Mouse (Mus musculus): Measurements from ENCODE around the gene Gpr132. TPM values are rescaled to one million over a fixed set of nuclear protein-coding genes. Genes with fewer than 3 reads are reported as not detected.
A peak's percentile ranks its signal among the peaks of the same experiment; 100 is the strongest.

Gene Gpr132
- total RNA-seq, 2 experiments from 2014 or later: 0.14 TPM; not detected in 1

GRCm38 (mm10) chr12:112874199-112874598 is 6.2 kb upstream of the Gpr132 start:
- intact Hi-C loops (cut with DNase I): loop anchor here (10.0 kb wide), 1 partner anchor 231 kb away; no protein-coding TSS in a partner anchor
- DNase-seq: no peak
- Histone ChIP-seq H3K27ac (no peak overlapping the region), H3K4me3 (no peak overlapping the region)
- no peak for TF ChIP-seq CTCF (IDR thresholded peaks at IDR 0.05)

GRCm38 (mm10) chr12:112873452-112874190 is 5.6 kb upstream of the Gpr132 start:
- peak; percentile 56 for TF ChIP-seq CTCF (IDR thresholded peaks at IDR 0.05)
- Histone ChIP-seq H3K27ac (no peak overlapping the region), H3K4me3 (no peak overlapping the region)
- intact Hi-C loops (cut with DNase I): loop anchor here (10.0 kb wide), 1 partner anchor 231 kb away; no protein-coding TSS in a partner anchor
- DNase-seq: peak; percentile 65

GRCm38 (mm10) chr12:112872991-112873390 is 5.0 kb upstream of the Gpr132 start:
- H3K27ac ChIP-seq: no peak overlapping the region
- intact Hi-C loops (cut with DNase I): loop anchor here (10.0 kb wide), 1 partner anchor 232 kb away; no protein-coding TSS in a partner anchor
- no peak overlapping the region for H3K4me3 ChIP-seq
- no peak for TF ChIP-seq CTCF (IDR thresholded peaks at IDR 0.05)
- no peak for DNase-seq

- intact Hi-C loops (cut with DNase I): loop anchor here (10.0 kb wide), 1 partner anchor 234 kb away; no protein-coding TSS in a partner anchor
- TF ChIP-seq CTCF (IDR thresholded peaks at IDR 0.05): no peak
Measured at GRCm38 (mm10) chr12:112871272-112871671, 3.2 kb upstream of the Gpr132 start.

GRCm38 (mm10) chr12:112870775-112871174 is 2.7 kb upstream of the Gpr132 start:
- no peak for DNase-seq
- TF ChIP-seq CTCF (IDR thresholded peaks at IDR 0.05): no peak
- H3K27ac ChIP-seq: no peak overlapping the region
- intact Hi-C loops (cut with DNase I): loop anchor here (10.0 kb wide), 1 partner anchor 234 kb away; no protein-coding TSS in a partner anchor
- H3K4me3 ChIP-seq: no peak overlapping the region

More at GRCm38 (mm10) chr12:112871272-112871671, 3.2 kb upstream of the Gpr132 start:
- DNase-seq: no peak
- Histone ChIP-seq H3K4me3 (no peak overlapping the region), H3K27ac (no peak overlapping the region)

GRCm38 (mm10) chr12:112869783-112870204 is 1.8 kb upstream of the Gpr132 start:
- Histone ChIP-seq H3K27ac (no peak overlapping the region), H3K4me3 (no peak overlapping the region)
- TF ChIP-seq CTCF (IDR thresholded peaks at IDR 0.05): no peak
- no peak for DNase-seq
- intact Hi-C loops (cut with DNase I): loop anchor here (10.0 kb wide), 1 partner anchor 235 kb away; no protein-coding TSS in a partner anchor

- Histone ChIP-seq H3K4me3 (no peak overlapping the region), H3K27ac (no peak overlapping the region)
- DNase-seq: no peak
- TF ChIP-seq CTCF (IDR thresholded peaks at IDR 0.05): no peak
- intact Hi-C loops (cut with DNase I): no loop called here
Measured at GRCm38 (mm10) chr12:112867106-112867674, 838 bp downstream of the Gpr132 start.

- intact Hi-C loops (cut with DNase I): no loop called here
- DNase-seq: no peak
- Histone ChIP-seq H3K27ac (no peak overlapping the region), H3K4me3 (no peak overlapping the region)
- no peak for TF ChIP-seq CTCF (IDR thresholded peaks at IDR 0.05)
Measured at GRCm38 (mm10) chr12:112866467-112867080, 1.5 kb downstream of the Gpr132 start.

- intact Hi-C loops (cut with DNase I): no loop called here
- no peak for TF ChIP-seq CTCF (IDR thresholded peaks at IDR 0.05)
- no peak overlapping the region for H3K4me3 ChIP-seq
- no peak overlapping the region for H3K27ac ChIP-seq
- no peak for DNase-seq
Measured at GRCm38 (mm10) chr12:112864804-112865203, 3.2 kb downstream of the Gpr132 start.

GRCm38 (mm10) chr12:112861911-112862321 is 6.1 kb downstream of the Gpr132 start:
- no peak for DNase-seq
- no peak overlapping the region for H3K4me3 ChIP-seq
- no peak for TF ChIP-seq CTCF (IDR thresholded peaks at IDR 0.05)
- intact Hi-C loops (cut with DNase I): no loop called here
- H3K27ac ChIP-seq: no peak overlapping the region

GRCm38 (mm10) chr12:112860765-112861164 is 7.3 kb downstream of the Gpr132 start:
- no peak for TF ChIP-seq CTCF (IDR thresholded peaks at IDR 0.05)
- peak overlapping the region; percentile 5; the same call in 1 of the 2 replicates for H3K4me3 ChIP-seq
- H3K27ac ChIP-seq: no peak overlapping the region
- intact Hi-C loops (cut with DNase I): no loop called here
- peak; percentile 27 for DNase-seq

GRCm38 (mm10) chr12:112859930-112860329 is 8.1 kb downstream of the Gpr132 start:
- DNase-seq: no peak
- Histone ChIP-seq H3K4me3 (peak overlapping the region; percentile 5), H3K27ac (no peak overlapping the region)
- intact Hi-C loops (cut with DNase I): no loop called here
- TF ChIP-seq CTCF (IDR thresholded peaks at IDR 0.05): no peak
